Mouse (Mus musculus) limb, embryonic 10.5 days (tissue): Measurements from ENCODE around the gene Pck1. TPM values are rescaled to one million over a fixed set of nuclear protein-coding genes. Genes with fewer than 3 reads are reported as not detected.

Experiments
- DNase-seq: peaks from one replicate; pipeline ENCODE4 v3.0.0-alpha.2; 2017; ENCODE audit warnings: low spot score
- H3K27ac ChIP-seq: fragments of 300-500 bp; sonication (generic); 2 replicates; pipeline ENCODE4 v1.5.1; 2016; ENCODE audit warnings: mild to moderate bottlenecking
- H3K27me3 ChIP-seq: fragments of 300-500 bp; sonication (generic); 2 replicates; pipeline ENCODE4 v1.6.1; 2016; ENCODE audit warnings: low read depth, mild to moderate bottlenecking; ENCODE audit not compliant: poor library complexity, severe bottlenecking
- H3K36me3 ChIP-seq: fragments of 300-500 bp; sonication (generic); 2 replicates; pipeline ENCODE4 v1.6.1; 2016; ENCODE audit warnings: mild to moderate bottlenecking, moderate library complexity
- H3K4me1 ChIP-seq: fragments of 300-500 bp; sonication (generic); 2 replicates; pipeline ENCODE4 v1.6.1; 2016
- H3K4me3 ChIP-seq: fragments of 300-500 bp; sonication (generic); 2 replicates; pipeline ENCODE4 v1.5.1; 2016; ENCODE audit warnings: mild to moderate bottlenecking, moderate library complexity
- H3K9me3 ChIP-seq: fragments of 300-500 bp; sonication (generic); replicated peaks from 2 replicates; pipeline ENCODE4 v1.6.1; 2016; ENCODE audit warnings: mild to moderate bottlenecking
- WGBS: fragments of 180-500 bp; shearing (Covaris S2); methylation state at CpG from one replicate; pipeline ENCODE4 v1.1.7; 2016; 5-methylcytosine and 5-hydroxymethylcytosine counted together
- polyA plus RNA-seq: library from polyadenylated mRNA; unstranded; fragments of >200 nt; fragmentation: Nextera tagmentation; extraction: Ambion mirVana; gene quantifications from 2 replicates; pipeline ENCODE4 v1.2.1, GENCODE M21; 2016

Pck1 gene
- polyA plus RNA-seq, 1 experiment from 2014 or later, result not detected

DNA sequence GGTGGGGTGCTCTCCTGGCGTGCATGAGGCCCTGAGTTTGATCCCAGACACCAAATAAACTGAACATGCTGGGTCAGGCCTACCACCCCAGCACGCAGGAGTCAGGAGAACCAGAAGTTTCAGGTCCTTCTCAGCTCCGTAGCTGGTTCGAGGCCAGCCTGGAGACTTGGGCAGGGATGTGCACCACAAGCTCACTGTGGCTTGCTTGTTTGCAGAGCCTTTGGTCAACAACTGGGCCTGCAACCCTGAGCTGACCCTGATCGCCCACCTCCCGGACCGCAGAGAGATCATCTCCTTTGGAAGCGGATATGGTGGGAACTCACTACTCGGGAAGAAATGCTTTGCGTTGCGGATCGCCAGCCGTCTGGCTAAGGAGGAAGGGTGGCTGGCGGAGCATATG is 2.1 kb downstream of the Pck1 start:
- Histone ChIP-seq H3K4me1 (peaks cover 13% of the 10 kb centered on the region), H3K4me3 (no peak overlapping the region), H3K27me3 (no peaks in the 10 kb centered on the region), H3K36me3 (no peaks in the 10 kb centered on the region), H3K9me3 (no peaks in the 10 kb centered on the region), H3K27ac (no peak overlapping the region)
- WGBS, result 91% methylated on average over 14 of the region's 14 CpGs
- no peak for DNase-seq

DNA sequence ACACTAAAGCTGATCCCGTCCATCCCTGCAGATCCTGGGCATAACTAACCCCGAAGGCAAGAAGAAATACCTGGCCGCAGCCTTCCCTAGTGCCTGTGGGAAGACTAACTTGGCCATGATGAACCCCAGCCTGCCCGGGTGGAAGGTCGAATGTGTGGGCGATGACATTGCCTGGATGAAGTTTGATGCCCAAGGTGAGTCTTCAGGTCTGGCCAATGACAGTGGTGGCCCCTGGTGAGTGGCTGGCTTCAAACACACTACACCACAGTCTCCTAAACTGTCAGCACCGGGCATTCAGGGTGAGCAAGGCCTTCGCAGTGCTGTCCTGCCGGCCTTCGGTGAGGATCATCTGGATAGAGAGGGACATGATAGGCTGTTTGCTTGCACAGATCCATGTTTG is 3.1 kb downstream of the Pck1 start:
- 92% methylated on average over 10 of the region's 10 CpGs for WGBS

DNA sequence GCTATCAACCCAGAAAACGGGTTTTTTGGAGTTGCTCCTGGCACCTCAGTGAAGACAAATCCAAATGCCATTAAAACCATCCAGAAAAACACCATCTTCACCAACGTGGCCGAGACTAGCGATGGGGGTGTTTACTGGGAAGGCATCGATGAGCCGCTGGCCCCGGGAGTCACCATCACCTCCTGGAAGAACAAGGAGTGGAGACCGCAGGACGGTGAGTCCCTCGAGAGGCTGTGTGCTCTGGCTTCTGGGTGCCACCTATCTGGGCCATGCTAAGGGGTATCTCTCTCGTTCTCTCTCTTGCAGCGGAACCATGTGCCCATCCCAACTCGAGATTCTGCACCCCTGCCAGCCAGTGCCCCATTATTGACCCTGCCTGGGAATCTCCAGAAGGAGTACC is 4.1 kb downstream of the Pck1 start:
- H3K27me3 ChIP-seq, result no peaks in the 10 kb centered on the region
- DNase-seq, result no peak
- no peaks in the 10 kb centered on the region for H3K36me3 ChIP-seq
- 88% methylated on average over 13 of the region's 13 CpGs for WGBS
- H3K4me1 ChIP-seq, result peaks cover 22% of the 10 kb centered on the region
- H3K4me3 ChIP-seq, result no peak overlapping the region
- no peak overlapping the region for H3K27ac ChIP-seq
- no peaks in the 10 kb centered on the region for H3K9me3 ChIP-seq

More for the DNA sequence above, 3.1 kb downstream of the Pck1 start:
- Histone ChIP-seq H3K27ac (no peak overlapping the region), H3K4me1 (peaks cover 16% of the 10 kb centered on the region), H3K36me3 (no peaks in the 10 kb centered on the region), H3K27me3 (no peaks in the 10 kb centered on the region), H3K4me3 (no peak overlapping the region), H3K9me3 (no peaks in the 10 kb centered on the region)
- no peak for DNase-seq

GRCm38 (mm10) chr2:173157376-173157775 is 4.5 kb downstream of the Pck1 start:
- 74% methylated on average over 4 of the region's 4 CpGs for WGBS
- H3K36me3 ChIP-seq, result no peaks in the 10 kb centered on the region
- H3K27ac ChIP-seq, result no peak overlapping the region
- no peak overlapping the region for H3K4me3 ChIP-seq
- no peaks in the 10 kb centered on the region for H3K27me3 ChIP-seq
- DNase-seq, result no peak
- no peaks in the 10 kb centered on the region for H3K9me3 ChIP-seq
- H3K4me1 ChIP-seq, result peaks cover 27% of the 10 kb centered on the region

DNA sequence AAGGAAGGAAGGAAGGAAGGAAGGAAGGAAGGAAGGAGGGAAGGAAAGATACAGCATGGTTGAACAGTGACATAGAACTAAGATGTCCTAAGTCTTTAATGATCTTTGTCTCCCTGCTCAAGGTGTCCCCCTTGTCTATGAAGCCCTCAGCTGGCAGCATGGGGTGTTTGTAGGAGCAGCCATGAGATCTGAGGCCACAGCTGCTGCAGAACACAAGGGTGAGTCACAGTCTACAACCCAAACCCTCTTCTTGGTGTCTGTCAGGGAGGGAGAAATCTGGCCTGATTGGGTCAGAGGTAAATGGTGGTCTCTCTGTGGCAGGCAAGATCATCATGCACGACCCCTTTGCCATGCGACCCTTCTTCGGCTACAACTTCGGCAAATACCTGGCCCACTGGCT is 5.0 kb downstream of the Pck1 start:
- H3K4me1 ChIP-seq, result peaks cover 23% of the 10 kb centered on the region
- H3K9me3 ChIP-seq, result no peaks in the 10 kb centered on the region
- H3K27me3 ChIP-seq, result peaks cover 3% of the 10 kb centered on the region; the same call in 1 of the 2 replicates
- H3K4me3 ChIP-seq, result no peak overlapping the region
- H3K27ac ChIP-seq, result no peak overlapping the region; the same call in 1 of the 2 replicates
- 88% methylated on average over 4 of the region's 4 CpGs for WGBS
- H3K36me3 ChIP-seq, result no peaks in the 10 kb centered on the region
- DNase-seq, result no peak

DNA sequence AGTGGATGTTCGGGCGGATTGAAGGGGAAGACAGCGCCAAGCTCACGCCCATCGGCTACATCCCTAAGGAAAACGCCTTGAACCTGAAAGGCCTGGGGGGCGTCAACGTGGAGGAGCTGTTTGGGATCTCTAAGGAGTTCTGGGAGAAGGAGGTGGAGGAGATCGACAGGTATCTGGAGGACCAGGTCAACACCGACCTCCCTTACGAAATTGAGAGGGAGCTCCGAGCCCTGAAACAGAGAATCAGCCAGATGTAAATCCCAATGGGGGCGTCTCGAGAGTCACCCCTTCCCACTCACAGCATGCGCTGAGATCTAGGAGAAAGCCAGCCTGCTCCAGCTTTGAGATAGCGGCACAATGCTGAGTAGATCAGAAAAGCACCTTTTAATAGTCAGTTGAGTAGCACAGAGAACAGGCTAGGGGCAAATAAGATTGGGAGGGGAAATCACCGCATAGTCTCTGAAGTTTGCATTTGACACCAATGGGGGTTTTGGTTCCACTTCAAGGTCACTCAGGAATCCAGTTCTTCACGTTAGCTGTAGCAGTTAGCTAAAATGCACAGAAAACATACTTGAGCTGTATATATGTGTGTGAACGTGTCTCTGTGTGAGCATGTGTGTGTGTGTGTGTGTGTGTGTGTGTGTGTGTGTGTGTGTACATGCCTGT is 5.7 kb downstream of the Pck1 start:
- Histone ChIP-seq H3K4me3 (no peak overlapping the region), H3K4me1 (peaks cover 22% of the 10 kb centered on the region), H3K9me3 (no peaks in the 10 kb centered on the region), H3K27me3 (peaks cover 9% of the 10 kb centered on the region; the same call in 1 of the 2 replicates), H3K36me3 (no peaks in the 10 kb centered on the region), H3K27ac (no peak overlapping the region; the same call in 1 of the 2 replicates)
- DNase-seq, result no peak
- WGBS, result 91% methylated on average over 19 of the region's 19 CpGs

DNA sequence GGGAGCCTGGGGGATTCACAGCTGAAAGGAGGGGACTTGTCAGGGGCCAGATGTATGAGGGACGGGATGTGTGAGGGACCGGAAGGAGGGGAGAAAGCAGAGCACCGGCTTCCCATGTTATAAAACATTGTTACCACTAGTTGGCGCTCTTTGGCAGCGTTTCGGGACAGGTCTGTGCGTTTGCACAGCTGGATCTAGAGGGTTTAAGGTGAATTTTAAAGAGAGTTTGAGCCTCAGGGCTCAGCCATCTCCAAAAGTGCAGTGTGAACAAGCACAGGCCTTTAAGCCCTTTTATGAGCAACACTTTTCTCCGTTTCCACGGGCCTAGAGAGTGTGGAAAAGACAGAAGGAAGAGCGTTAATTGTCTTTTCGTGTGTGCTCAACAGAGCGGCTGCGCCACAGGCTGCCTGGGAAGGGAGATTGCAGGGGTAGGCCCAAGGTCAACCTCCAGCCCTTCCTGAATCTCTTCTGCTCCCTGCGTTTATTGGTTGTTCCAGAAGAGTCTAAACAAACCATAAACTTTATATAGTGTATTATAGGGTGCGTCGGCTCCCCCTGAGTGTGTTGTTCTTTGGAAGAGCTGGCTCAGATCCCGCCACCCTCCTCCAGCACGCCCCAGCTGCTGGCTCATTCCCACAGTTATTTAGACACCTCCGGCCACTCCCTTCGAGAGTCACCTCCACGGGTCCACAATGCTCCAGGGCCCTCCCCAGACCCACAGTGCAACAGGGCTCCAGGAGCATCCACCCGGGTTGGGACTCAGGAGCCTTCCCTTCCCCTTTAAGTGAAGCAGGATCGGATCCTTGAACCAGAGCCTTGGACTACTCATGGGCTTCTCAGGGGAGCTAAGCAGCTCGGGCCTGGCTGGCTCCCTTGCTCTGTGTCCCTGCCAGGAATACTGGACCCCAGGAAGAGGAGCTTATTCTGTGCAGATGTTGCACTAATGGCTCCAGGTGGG is 6.8 kb downstream of the Pck1 start:
- Histone ChIP-seq H3K9me3 (no peaks in the 10 kb centered on the region), H3K27ac (peak overlapping the region; percentile 69), H3K36me3 (no peaks in the 10 kb centered on the region), H3K27me3 (peaks cover 9% of the 10 kb centered on the region; the same call in 1 of the 2 replicates), H3K4me3 (no peak overlapping the region), H3K4me1 (peaks cover 22% of the 10 kb centered on the region)
- peak; percentile 80 for DNase-seq
- 47% methylated on average over 24 of the region's 24 CpGs for WGBS

DNA sequence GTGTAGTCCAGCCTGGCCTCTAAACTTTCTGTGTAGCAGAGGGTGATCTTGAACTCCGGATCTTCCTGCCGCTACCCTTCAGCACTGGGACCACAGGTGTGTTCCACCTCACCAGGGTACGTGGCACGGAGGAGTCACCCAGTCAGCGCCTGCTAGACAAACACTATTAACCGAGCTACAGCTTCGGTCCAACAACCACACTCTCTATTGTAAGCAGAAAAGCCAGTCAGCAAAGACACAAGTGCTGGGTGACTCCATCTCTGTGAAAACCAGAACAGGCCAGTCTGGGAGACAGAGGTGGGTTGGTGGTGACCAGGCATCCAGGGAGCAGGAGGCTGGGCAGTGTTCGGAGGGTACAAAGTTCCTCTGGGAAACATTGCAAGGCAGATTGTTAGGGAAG is 10.5 kb downstream of the Pck1 start:
- Histone ChIP-seq H3K9me3 (no peaks in the 10 kb centered on the region), H3K27ac (no peak overlapping the region), H3K4me3 (no peak overlapping the region), H3K27me3 (peaks cover 31% of the 10 kb centered on the region), H3K4me1 (peaks cover 26% of the 10 kb centered on the region), H3K36me3 (no peaks in the 10 kb centered on the region)
- 87% methylated on average over 8 of the region's 8 CpGs for WGBS
- DNase-seq, result no peak

GRCm38 (mm10) chr2:173164358-173164757 is 11.5 kb downstream of the Pck1 start:
- Histone ChIP-seq H3K27ac (no peak overlapping the region), H3K27me3 (peaks cover 40% of the 10 kb centered on the region), H3K4me1 (peaks cover 33% of the 10 kb centered on the region), H3K36me3 (no peaks in the 10 kb centered on the region), H3K9me3 (no peaks in the 10 kb centered on the region), H3K4me3 (no peak overlapping the region)
- no peak for DNase-seq
- 50% methylated on average over 2 of the region's 2 CpGs for WGBS

DNA sequence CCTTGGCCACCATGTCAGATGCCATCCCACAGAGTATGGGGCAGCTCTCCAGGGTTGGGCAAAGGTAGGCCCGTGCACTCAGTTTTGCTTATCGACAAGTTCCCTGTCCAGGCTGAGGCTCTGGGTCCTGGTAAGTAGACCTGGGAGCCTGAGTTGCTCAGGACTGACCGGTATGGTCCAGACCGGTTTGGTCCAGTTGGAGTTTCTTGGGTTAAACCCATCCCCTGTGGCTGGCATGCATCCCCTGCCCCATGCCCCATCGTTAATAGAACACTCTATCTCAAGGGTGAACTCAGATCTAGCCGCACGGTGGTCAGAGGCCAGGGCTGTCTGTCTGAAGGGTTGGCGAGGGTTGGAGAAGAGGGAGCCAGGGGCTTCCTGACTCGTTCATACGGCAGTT is 12.1 kb downstream of the Pck1 start:
- 90% methylated on average over 10 of the region's 10 CpGs for WGBS
- Histone ChIP-seq H3K4me1 (peaks cover 32% of the 10 kb centered on the region), H3K4me3 (no peak overlapping the region)

GRCm38 (mm10) chr2:173165357-173165756 is 12.5 kb downstream of the Pck1 start:
- 92% methylated on average over 10 of the region's 10 CpGs for WGBS
- Histone ChIP-seq H3K27ac (no peak overlapping the region), H3K4me1 (peaks cover 33% of the 10 kb centered on the region), H3K9me3 (no peaks in the 10 kb centered on the region), H3K4me3 (no peak overlapping the region), H3K36me3 (no peaks in the 10 kb centered on the region), H3K27me3 (peaks cover 50% of the 10 kb centered on the region)
- no peak for DNase-seq

More for the DNA sequence above, 12.1 kb downstream of the Pck1 start:
- Histone ChIP-seq H3K27ac (no peak overlapping the region), H3K27me3 (peaks cover 46% of the 10 kb centered on the region), H3K36me3 (no peaks in the 10 kb centered on the region), H3K9me3 (no peaks in the 10 kb centered on the region)
- no peak for DNase-seq

- Histone ChIP-seq H3K36me3 (no peaks in the 10 kb centered on the region), H3K9me3 (no peaks in the 10 kb centered on the region), H3K4me1 (peaks cover 53% of the 10 kb centered on the region), H3K27ac (peak overlapping the region; percentile 71), H3K4me3 (no peak overlapping the region), H3K27me3 (peaks cover 61% of the 10 kb centered on the region)
- 22% methylated on average over 5 of the region's 5 CpGs for WGBS
- DNase-seq, result no peak
Measured at GRCm38 (mm10) chr2:173168411-173168851, 15.6 kb downstream of the Pck1 start.

DNA sequence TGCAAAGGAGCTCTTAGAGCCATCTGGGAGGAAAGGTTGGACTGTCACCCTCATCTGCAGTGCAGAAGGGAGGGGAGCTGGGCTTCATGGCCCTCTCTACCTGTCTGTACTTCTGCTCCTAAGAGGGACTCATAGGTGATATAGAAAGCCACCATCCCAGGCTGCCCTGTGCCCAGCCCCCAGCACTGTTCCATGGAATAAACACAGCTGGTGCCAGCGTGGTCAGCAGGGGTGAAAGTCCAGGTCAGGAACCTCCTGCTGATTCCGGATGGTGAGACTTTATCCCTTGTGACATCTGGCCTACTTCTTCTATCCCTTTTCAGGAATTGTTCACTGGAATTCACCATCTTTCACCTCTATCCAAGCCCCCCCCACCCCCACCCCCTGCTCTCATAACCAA is 17.2 kb downstream of the Pck1 start:
- H3K27me3 ChIP-seq, result peaks cover 69% of the 10 kb centered on the region
- DNase-seq, result no peak
- H3K9me3 ChIP-seq, result no peaks in the 10 kb centered on the region
- H3K4me3 ChIP-seq, result no peak overlapping the region
- peaks cover 67% of the 10 kb centered on the region for H3K4me1 ChIP-seq
- no peaks in the 10 kb centered on the region for H3K36me3 ChIP-seq
- 23% methylated on average over 2 of the region's 2 CpGs for WGBS
- peak overlapping the region; percentile 84 for H3K27ac ChIP-seq
